Mouse (Mus musculus): ENCODE results near the gene Tnks1bp1.

DNA sequence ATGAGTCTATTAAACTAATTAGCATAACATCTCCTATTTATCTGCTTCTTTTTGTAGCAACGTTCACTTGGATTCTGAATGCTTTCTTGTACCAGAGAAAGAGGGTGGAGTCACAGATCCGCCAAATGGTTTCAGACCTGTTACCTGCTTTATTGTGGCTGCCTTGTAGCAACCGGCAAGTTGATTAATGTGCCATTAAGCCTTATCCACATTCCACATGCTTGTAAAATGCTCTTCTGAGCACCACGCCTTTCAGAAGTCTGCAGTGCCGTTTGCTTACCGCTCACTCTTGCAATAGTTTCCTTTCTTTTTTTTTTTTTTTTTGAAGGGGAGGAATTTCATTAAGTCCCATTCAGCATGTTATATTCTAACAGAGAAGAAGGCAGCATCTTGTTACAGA lies 17.9 kb upstream of the Tnks1bp1 start:
- TF ChIP-seq POLR2A (IDR thresholded peaks at IDR 0.05; ENCODE audit: low read depth, low read length) (no peak), CTCF (conservative IDR thresholded peaks at IDR 0.05; ENCODE audit: insufficient read depth, insufficient read length, low read depth, low read length) (no peak)

Data from kidney, adult 2 months (tissue).